Mouse (Mus musculus): ENCODE results near the gene Notch3. TPM values are rescaled to one million over a fixed set of nuclear protein-coding genes. Genes with fewer than 3 reads are reported as not detected.

Gene Notch3
- polyA plus RNA-seq, 1 experiment from 2014 or later: 7.4 TPM

- Histone ChIP-seq H3K4me3 (replicated peaks; ENCODE audit: low read depth, low read length) (no peak overlapping the region), H3K9me3 (replicated peaks; ENCODE audit: low read length) (no peaks in the 10 kb centered on the region), H3K27ac (no peak overlapping the region), H3K9ac (ENCODE audit: low read depth, low read length) (no peak overlapping the region), H3K4me1 (replicated peaks; ENCODE audit: insufficient read depth, low read length) (peaks cover 9% of the 10 kb centered on the region), H3K27me3 (ENCODE audit: insufficient read depth, low read length) (no peaks in the 10 kb centered on the region), H3K36me3 (ENCODE audit: insufficient read depth, low read length) (peaks cover 62% of the 10 kb centered on the region), H3K4me2 (ENCODE audit: low read length) (no peak overlapping the region)
- TF ChIP-seq CTCF (IDR thresholded peaks at IDR 0.05; ENCODE audit: low read depth): no peak
- no peak for ATAC-seq (replicated peaks; ENCODE audit: low FRiP score, low read depth)
- WGBS: 82% methylated on average over 3 of the region's 3 CpGs
- DNase-seq (ENCODE audit: low spot score): no peak
These were observed 38.7 kb upstream of the Notch3 start for GRCm38 (mm10) chr17:32205345-32205744.

- DNase-seq (ENCODE audit: low spot score): no peak
- WGBS: 88% methylated on average over 3 of the region's 3 CpGs
- Histone ChIP-seq H3K9me3 (replicated peaks; ENCODE audit: low read length) (no peaks in the 10 kb centered on the region), H3K4me3 (replicated peaks; ENCODE audit: low read depth, low read length) (no peak overlapping the region), H3K27me3 (ENCODE audit: insufficient read depth, low read length) (no peaks in the 10 kb centered on the region), H3K4me2 (ENCODE audit: low read length) (no peak overlapping the region), H3K9ac (ENCODE audit: low read depth, low read length) (no peak overlapping the region), H3K36me3 (ENCODE audit: insufficient read depth, low read length) (peaks cover 75% of the 10 kb centered on the region), H3K27ac (no peak overlapping the region), H3K4me1 (replicated peaks; ENCODE audit: insufficient read depth, low read length) (no peaks in the 10 kb centered on the region)
- no peak for TF ChIP-seq CTCF (IDR thresholded peaks at IDR 0.05; ENCODE audit: low read depth)
- ATAC-seq (replicated peaks; ENCODE audit: low FRiP score, low read depth): no peak
These were observed 36.3 kb upstream of the Notch3 start for GRCm38 (mm10) chr17:32202972-32203371.

GRCm38 (mm10) chr17:32201086-32201485 lies 34.4 kb upstream of the Notch3 start:
- Histone ChIP-seq H3K4me1 (replicated peaks; ENCODE audit: insufficient read depth, low read length) (no peaks in the 10 kb centered on the region), H3K9me3 (replicated peaks; ENCODE audit: low read length) (no peaks in the 10 kb centered on the region), H3K27me3 (ENCODE audit: insufficient read depth, low read length) (no peaks in the 10 kb centered on the region), H3K9ac (ENCODE audit: low read depth, low read length) (no peak overlapping the region), H3K4me3 (replicated peaks; ENCODE audit: low read depth, low read length) (no peak overlapping the region), H3K36me3 (ENCODE audit: insufficient read depth, low read length) (peaks cover 82% of the 10 kb centered on the region), H3K27ac (no peak overlapping the region), H3K4me2 (ENCODE audit: low read length) (no peak overlapping the region)
- ATAC-seq (replicated peaks; ENCODE audit: low FRiP score, low read depth) (no peak), DNase-seq (ENCODE audit: low spot score) (no peak)
- no peak for TF ChIP-seq CTCF (IDR thresholded peaks at IDR 0.05; ENCODE audit: low read depth)
- WGBS: 79% methylated on average over 5 of the region's 5 CpGs

GRCm38 (mm10) chr17:32199796-32200195 lies 33.1 kb upstream of the Notch3 start:
- ATAC-seq (replicated peaks; ENCODE audit: low FRiP score, low read depth): no peak

GRCm38 (mm10) chr17:32197156-32197555 lies 30.5 kb upstream of the Notch3 start:
- DNase-seq (ENCODE audit: low spot score) (no peak), ATAC-seq (replicated peaks; ENCODE audit: low FRiP score, low read depth) (no peak)
- Histone ChIP-seq H3K9me3 (replicated peaks; ENCODE audit: low read length) (no peaks in the 10 kb centered on the region), H3K36me3 (ENCODE audit: insufficient read depth, low read length) (peaks cover 64% of the 10 kb centered on the region), H3K4me1 (replicated peaks; ENCODE audit: insufficient read depth, low read length) (no peaks in the 10 kb centered on the region), H3K27ac (no peak overlapping the region), H3K9ac (ENCODE audit: low read depth, low read length) (no peak overlapping the region), H3K4me3 (replicated peaks; ENCODE audit: low read depth, low read length) (no peak overlapping the region), H3K27me3 (ENCODE audit: insufficient read depth, low read length) (no peaks in the 10 kb centered on the region), H3K4me2 (ENCODE audit: low read length) (no peak overlapping the region)
- WGBS: 87% methylated on average over 14 of the region's 14 CpGs
- no peak for TF ChIP-seq CTCF (IDR thresholded peaks at IDR 0.05; ENCODE audit: low read depth)

More at GRCm38 (mm10) chr17:32199796-32200195, 33.1 kb upstream of the Notch3 start:
- 88% methylated on average over 2 of the region's 2 CpGs for WGBS
- H3K9me3 ChIP-seq (replicated peaks; ENCODE audit: low read length): no peaks in the 10 kb centered on the region
- H3K36me3 ChIP-seq (ENCODE audit: insufficient read depth, low read length): peaks cover 83% of the 10 kb centered on the region
- H3K4me3 ChIP-seq (replicated peaks; ENCODE audit: low read depth, low read length): no peak overlapping the region
- no peak overlapping the region for H3K4me2 ChIP-seq (ENCODE audit: low read length)
- no peaks in the 10 kb centered on the region for H3K27me3 ChIP-seq (ENCODE audit: insufficient read depth, low read length)
- DNase-seq (ENCODE audit: low spot score): no peak
- no peak overlapping the region for H3K9ac ChIP-seq (ENCODE audit: low read depth, low read length)
- TF ChIP-seq CTCF (IDR thresholded peaks at IDR 0.05; ENCODE audit: low read depth): no peak
- no peak overlapping the region for H3K27ac ChIP-seq
- no peaks in the 10 kb centered on the region for H3K4me1 ChIP-seq (replicated peaks; ENCODE audit: insufficient read depth, low read length)

- no peaks in the 10 kb centered on the region for H3K9me3 ChIP-seq (replicated peaks; ENCODE audit: low read length)
- no peak overlapping the region for H3K4me3 ChIP-seq (replicated peaks; ENCODE audit: low read depth, low read length)
- H3K9ac ChIP-seq (ENCODE audit: low read depth, low read length): no peak overlapping the region
- H3K4me1 ChIP-seq (replicated peaks; ENCODE audit: insufficient read depth, low read length): no peaks in the 10 kb centered on the region
- no peak overlapping the region for H3K27ac ChIP-seq
- no peak for ATAC-seq (replicated peaks; ENCODE audit: low FRiP score, low read depth)
- peaks cover 50% of the 10 kb centered on the region for H3K36me3 ChIP-seq (ENCODE audit: insufficient read depth, low read length)
- no peaks in the 10 kb centered on the region for H3K27me3 ChIP-seq (ENCODE audit: insufficient read depth, low read length)
- TF ChIP-seq CTCF (IDR thresholded peaks at IDR 0.05; ENCODE audit: low read depth): no peak
- WGBS: 89% methylated on average over 5 of the region's 5 CpGs
- H3K4me2 ChIP-seq (ENCODE audit: low read length): no peak overlapping the region
- no peak for DNase-seq (ENCODE audit: low spot score)
These were observed 29.1 kb upstream of the Notch3 start for GRCm38 (mm10) chr17:32195725-32196124.

- 83% methylated on average over 5 of the region's 5 CpGs for WGBS
- Histone ChIP-seq H3K27ac (no peak overlapping the region), H3K9ac (ENCODE audit: low read depth, low read length) (no peak overlapping the region), H3K9me3 (replicated peaks; ENCODE audit: low read length) (no peaks in the 10 kb centered on the region), H3K4me1 (replicated peaks; ENCODE audit: insufficient read depth, low read length) (0 out of 2 replicates have a peak, but pooled peaks cover 6% of the 10 kb centered on the region), H3K36me3 (ENCODE audit: insufficient read depth, low read length) (peaks cover 28% of the 10 kb centered on the region), H3K27me3 (ENCODE audit: insufficient read depth, low read length) (0 out of 2 replicates have a peak, but pooled peaks cover 4% of the 10 kb centered on the region), H3K4me3 (replicated peaks; ENCODE audit: low read depth, low read length) (no peak overlapping the region), H3K4me2 (ENCODE audit: low read length) (no peak overlapping the region)
- ATAC-seq (replicated peaks; ENCODE audit: low FRiP score, low read depth) (no peak), DNase-seq (ENCODE audit: low spot score) (no peak)
- no peak for TF ChIP-seq CTCF (IDR thresholded peaks at IDR 0.05; ENCODE audit: low read depth)
These were observed 26.4 kb upstream of the Notch3 start for GRCm38 (mm10) chr17:32193010-32193409.
